Comparison of ENCODE assay signal across 8 mouse cellular contexts in genomic region chr7:109480765-109481197, GRCm38 (mm10). TPM values are rescaled to one million over a fixed set of nuclear protein-coding genes. Genes with fewer than 3 reads are reported as not detected.
DNase-seq lines count a peak whose midpoint lies in the region; ATAC-seq and TF ChIP-seq lines count a peak whose summit lies in the region.

No protein-coding gene starts in this region.

- H3K4me2 ChIP-seq in limb, embryonic 14.5 days (replicated peaks; ENCODE audit: low read depth, low read length, severe bottlenecking), result no peak overlapping the region
- peak overlapping the region; percentile 16; the same call in 1 of the 2 replicates for H3K4me2 ChIP-seq in neural tube, embryonic 14.5 days (ENCODE audit: low read depth, low read length)

- no peaks in the 10 kb centered on the region for H3K36me3 ChIP-seq in limb, embryonic 14.5 days (ENCODE audit: control insufficient read depth, insufficient read depth, low read length)
- H3K36me3 ChIP-seq in neural tube, embryonic 14.5 days (ENCODE audit: control insufficient read depth, insufficient read depth, low read length), result no peaks in the 10 kb centered on the region

- no peaks in the 10 kb centered on the region for H3K27me3 ChIP-seq in limb, embryonic 14.5 days (ENCODE audit: control insufficient read depth, insufficient read depth, low read length)
- no peaks in the 10 kb centered on the region for H3K27me3 ChIP-seq in neural tube, embryonic 14.5 days (ENCODE audit: control insufficient read depth, insufficient read depth, low read length)

- H3K9ac ChIP-seq in limb, embryonic 14.5 days (ENCODE audit: low read depth, low read length, severe bottlenecking), result no peak overlapping the region
- H3K9ac ChIP-seq in neural tube, embryonic 14.5 days (replicated peaks; ENCODE audit: low read depth, low read length), result no peak overlapping the region

- ATAC-seq in limb, embryonic 14.5 days (ENCODE audit: low FRiP score, low read depth), result peak; percentile 51
- peak; percentile 65; the same call in 1 of the 2 replicates for ATAC-seq in neural tube, embryonic 14.5 days (ENCODE audit: low read depth)
- ATAC-seq in inflammation-experienced regulatory T-cells, adult 6 months, result no peak

- no peak overlapping the region for H3K27ac ChIP-seq in limb, embryonic 14.5 days (replicated peaks; ENCODE audit: low read depth, low read length)
- no peak overlapping the region for H3K27ac ChIP-seq in neural tube, embryonic 14.5 days (ENCODE audit: low read depth, low read length)

- no peaks in the 10 kb centered on the region for H3K9me3 ChIP-seq in limb, embryonic 14.5 days (ENCODE audit: control insufficient read depth, low read length)
- H3K9me3 ChIP-seq in neural tube, embryonic 14.5 days (ENCODE audit: control insufficient read depth, low read length), result no peaks in the 10 kb centered on the region

- WGBS in limb, embryonic 14.5 days, result 26% methylated on average over 7 of the region's 7 CpGs
- 22% methylated on average over 7 of the region's 7 CpGs for WGBS in neural tube, embryonic 14.5 days

- intact Hi-C loops in heart, postnatal 36 days (cut with DNase I), result no loop called here

- H3K4me1 ChIP-seq in limb, embryonic 14.5 days (ENCODE audit: control insufficient read depth, insufficient read depth, low read length), result no peaks in the 10 kb centered on the region
- H3K4me1 ChIP-seq in neural tube, embryonic 14.5 days (ENCODE audit: control insufficient read depth, insufficient read depth, low read length), result no peaks in the 10 kb centered on the region

- TF ChIP-seq POLR2A in limb, embryonic 14.5 days (IDR thresholded peaks at IDR 0.05; ENCODE audit: borderline replicate concordance, extremely low read depth, insufficient read depth, insufficient read length), result no peak

- H3K4me3 ChIP-seq in limb, embryonic 14.5 days (replicated peaks; ENCODE audit: low read length), result no peak overlapping the region
- H3K4me3 ChIP-seq in neural tube, embryonic 14.5 days (ENCODE audit: low read depth, low read length), result no peak overlapping the region

- peak; percentile 36 to 43 for DNase-seq in layer of hippocampus, postnatal 10 days (ENCODE audit: low spot score in 2 of 2)
- no peak for DNase-seq in layer of hippocampus, adult 8-10 months (ENCODE audit: low spot score in 2 of 2)
- DNase-seq in embryo, embryonic 10 days (ENCODE audit: low spot score), result peak; percentile 46
- peak; percentile 21 to 23 for DNase-seq in heart, postnatal 36 days
- DNase-seq in limb, embryonic 14.5 days (ENCODE audit: low spot score), result peak; percentile 12
- DNase-seq in testis, postnatal 10 days (ENCODE audit: low spot score), result no peak

RNA-seq across cellular contexts. Expression of gene Trim66, which starts 27.2 kb away (rescaled TPM):
- 1 to 10 TPM; 4.0 to 4.5 TPM for total RNA-seq in layer of hippocampus, postnatal 10 days (2021)
- 10 to 100 TPM in 1 of 4 experiments, 1 to 10 TPM in 3; 7.6 to 10.6 (median 9.0) TPM for total RNA-seq in layer of hippocampus, adult 8-10 months (2022)
- under 1 TPM; 0.08 to 0.11 TPM for total RNA-seq in heart, postnatal 36 days (2021)
- 0.11 and 0.13 TPM in 2 replicates for polyA plus RNA-seq in limb, embryonic 14.5 days (2012; rRNA removed)
- 0.04 TPM in 2 replicates for polyA plus RNA-seq in limb, embryonic 14.5 days (2014; fragmentation: Nextera tagmentation; extraction: Ambion mirVana)
- polyA plus RNA-seq in neural tube, embryonic 14.5 days (2014; fragmentation: Nextera tagmentation; extraction: Ambion mirVana), result 0.46 and 0.60 TPM in 2 replicates
- polyA plus RNA-seq in inflammation-experienced regulatory T-cells, adult 6 months (2017; shearing (Covaris generic)), result not detected

RNA-seq across cellular contexts. Expression of gene Rpl27a, which starts 38.2 kb away (rescaled TPM):
- 100 to 1,000 TPM; 148 to 164 TPM for total RNA-seq in layer of hippocampus, postnatal 10 days (2021)
- 100 to 1,000 TPM; 130 to 179 (median 148) TPM for total RNA-seq in layer of hippocampus, adult 8-10 months (2022)
- 10 to 100 TPM; 95.0 to 97.5 TPM for total RNA-seq in heart, postnatal 36 days (2021)
- 705 and 923 TPM in 2 replicates for polyA plus RNA-seq in limb, embryonic 14.5 days (2012; rRNA removed)
- polyA plus RNA-seq in limb, embryonic 14.5 days (2014; fragmentation: Nextera tagmentation; extraction: Ambion mirVana), result 161 and 165 TPM in 2 replicates
- 82.0 and 85.8 TPM in 2 replicates for polyA plus RNA-seq in neural tube, embryonic 14.5 days (2014; fragmentation: Nextera tagmentation; extraction: Ambion mirVana)
- polyA plus RNA-seq in inflammation-experienced regulatory T-cells, adult 6 months (2017; shearing (Covaris generic)), result 100 to 1,000 TPM; 216 to 323 (median 255) TPM

RNA-seq across cellular contexts. Expression of gene Stk33, which starts 41.9 kb away (rescaled TPM):
- 1 to 10 TPM; 1.3 to 1.6 TPM for total RNA-seq in layer of hippocampus, postnatal 10 days (2021)
- total RNA-seq in layer of hippocampus, adult 8-10 months (2022), result 1 to 10 TPM in 3 of 4 experiments, under 1 TPM in 1; 0.87 to 2.1 (median 1.3) TPM
- total RNA-seq in heart, postnatal 36 days (2021), result not detected
- 1.3 and 1.7 TPM in 2 replicates for polyA plus RNA-seq in limb, embryonic 14.5 days (2012; rRNA removed)
- 1.2 and 1.7 TPM in 2 replicates for polyA plus RNA-seq in limb, embryonic 14.5 days (2014; fragmentation: Nextera tagmentation; extraction: Ambion mirVana)
- polyA plus RNA-seq in neural tube, embryonic 14.5 days (2014; fragmentation: Nextera tagmentation; extraction: Ambion mirVana), result 3.7 and 4.3 TPM in 2 replicates
- polyA plus RNA-seq in inflammation-experienced regulatory T-cells, adult 6 months (2017; shearing (Covaris generic)), result not detected

Comparison
In these comparisons a context has a peak if more than half of its experiments do, and no peak if none do; other contexts are left out.
1. DNase-seq: peak in layer of hippocampus, postnatal 10 days (2 of 2), embryo, embryonic 10 days (single experiment), heart, postnatal 36 days (2 of 2) and limb, embryonic 14.5 days (single experiment); none in layer of hippocampus, adult 8-10 months (0 of 2) and testis, postnatal 10 days (single experiment).
2. RNA of gene Trim66, which starts 27.2 kb away (total RNA-seq): 7.6 to 10.6 TPM in layer of hippocampus, adult 8-10 months and 4.0 to 4.5 TPM in layer of hippocampus, postnatal 10 days; 0.08 to 0.11 TPM in heart, postnatal 36 days; every median in the first group is over 4 times any median in the second.